Mouse (Mus musculus): ENCODE data around the gene Rab11fip2.
A peak's percentile ranks its signal among the peaks of the same experiment; 100 is the strongest.

The Rab11fip2 gene

DNA sequence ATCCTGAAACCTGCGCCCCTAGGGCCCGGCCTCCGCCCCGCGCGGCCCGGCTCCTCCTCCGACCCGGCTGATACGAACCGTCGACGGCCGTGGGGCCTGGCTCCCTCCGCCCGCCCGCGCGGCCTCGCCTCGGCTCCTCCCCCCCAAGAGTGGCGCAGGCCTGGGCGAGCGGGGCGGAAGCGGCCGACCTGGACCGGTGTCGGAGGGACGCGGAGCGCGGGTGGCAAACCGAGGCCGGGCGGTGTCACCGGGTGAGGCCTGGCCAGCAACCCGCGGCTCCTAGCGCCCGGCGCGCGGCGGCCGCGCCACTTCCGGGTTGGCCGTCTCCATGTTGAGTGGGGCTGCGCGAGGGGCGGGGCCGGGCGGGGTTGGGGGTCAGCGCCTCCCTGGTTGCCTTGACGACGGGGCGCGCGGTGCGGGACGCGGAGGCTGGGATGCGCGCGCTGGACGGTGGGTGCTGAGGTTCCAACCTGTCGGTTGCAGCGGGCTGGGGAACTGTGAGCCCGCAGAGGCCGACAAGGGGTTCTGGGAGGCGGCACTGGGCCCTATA lies at the start of gene Rab11fip2:
Gene Rab11fip2, minus strand, starts transcription at position 333 of the 550 bp plus-strand sequence.
- DNase-seq = peak; percentile 89 to 92

DNA sequence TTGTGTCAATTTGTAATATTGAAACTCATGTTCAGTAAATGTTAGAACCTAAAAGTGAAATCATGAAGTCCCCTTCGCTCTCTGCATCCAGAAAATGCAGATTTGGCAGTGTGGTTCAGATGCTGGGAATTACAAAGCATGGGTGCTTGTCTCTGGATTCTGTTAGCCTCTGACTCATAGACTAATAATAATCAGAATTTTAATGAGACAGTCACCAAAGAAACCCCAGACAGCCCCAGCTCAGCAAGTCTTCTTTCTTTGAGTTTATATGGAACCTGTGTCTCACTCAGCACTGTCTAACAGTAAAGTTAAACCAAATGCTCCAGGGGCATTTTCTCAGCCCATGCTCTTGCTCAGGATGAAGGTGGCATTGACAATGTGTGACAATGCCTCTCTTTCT lies 38.1 kb upstream of the Rab11fip2 start:
- no peak for DNase-seq

DNA sequence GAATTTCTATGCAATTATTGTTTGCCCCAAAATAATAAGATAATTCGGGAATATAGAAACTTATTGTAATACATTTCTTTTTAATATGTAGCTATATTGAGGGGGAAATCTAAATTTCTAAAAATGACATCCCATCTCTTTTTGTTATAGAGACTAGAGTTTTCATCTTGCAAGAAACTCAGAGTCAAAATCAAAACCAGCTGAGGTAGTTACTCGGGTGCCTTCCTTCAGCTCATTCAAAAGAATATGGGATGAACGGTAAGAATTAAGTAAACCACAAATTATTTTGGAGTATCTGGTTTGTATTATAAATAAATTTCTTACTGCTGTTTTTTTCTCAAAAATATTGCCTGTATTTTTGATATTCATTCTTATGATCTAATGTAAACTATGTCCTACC lies 11.5 kb upstream of the Rab11fip2 start:
- no peak for DNase-seq

DNA sequence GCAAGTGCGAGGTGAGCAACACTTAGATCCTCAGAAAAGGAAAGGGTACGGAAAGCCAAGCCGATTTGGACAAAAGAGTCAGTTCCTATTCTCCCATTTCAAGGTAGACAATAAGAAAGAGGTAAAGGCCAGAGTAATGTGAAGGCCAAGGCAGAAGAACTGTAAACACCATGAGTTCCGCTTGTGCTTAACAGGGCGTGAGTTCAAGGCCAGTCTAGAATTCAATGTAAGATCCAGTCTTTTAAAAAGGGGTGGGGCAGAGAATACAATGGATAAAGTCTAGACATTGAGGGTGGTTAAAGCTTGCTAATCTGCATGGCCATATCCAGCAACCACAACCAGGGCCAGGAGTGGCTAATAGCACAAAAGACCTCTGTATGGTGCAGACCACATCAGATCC lies 6.3 kb upstream of the Rab11fip2 start:
- DNase-seq = no peak

DNA sequence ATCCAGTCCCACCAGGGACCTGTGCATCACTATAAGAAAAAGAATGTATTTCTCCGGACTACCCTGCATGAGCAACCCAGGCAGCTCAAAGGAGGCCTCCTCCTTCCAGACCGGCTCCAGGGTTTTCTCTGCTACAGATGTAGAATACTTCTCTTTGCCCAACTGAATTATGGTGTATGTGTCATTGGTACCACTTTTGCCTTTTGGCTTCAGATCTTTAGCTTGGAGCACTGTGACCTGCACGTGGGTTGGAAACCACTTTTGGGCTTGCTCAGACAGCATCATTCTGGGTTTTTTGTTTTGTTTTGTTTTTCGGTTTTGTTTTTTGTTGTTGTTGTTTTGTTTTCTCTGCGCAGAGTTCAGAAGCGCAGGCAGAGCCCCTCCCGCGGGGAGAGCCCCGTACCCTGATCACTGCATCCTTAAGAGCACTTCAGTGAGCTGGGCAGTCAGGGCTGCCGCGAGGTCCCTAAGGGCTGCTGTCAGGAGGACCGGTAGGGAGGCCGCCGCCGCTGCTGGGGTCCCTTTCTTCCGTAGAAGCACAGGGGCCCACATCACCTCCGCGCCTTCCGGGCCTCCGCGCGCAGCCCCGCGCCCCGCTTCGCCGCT lies 635 bp downstream of the Rab11fip2 start:
- DNase-seq = no peak

DNA sequence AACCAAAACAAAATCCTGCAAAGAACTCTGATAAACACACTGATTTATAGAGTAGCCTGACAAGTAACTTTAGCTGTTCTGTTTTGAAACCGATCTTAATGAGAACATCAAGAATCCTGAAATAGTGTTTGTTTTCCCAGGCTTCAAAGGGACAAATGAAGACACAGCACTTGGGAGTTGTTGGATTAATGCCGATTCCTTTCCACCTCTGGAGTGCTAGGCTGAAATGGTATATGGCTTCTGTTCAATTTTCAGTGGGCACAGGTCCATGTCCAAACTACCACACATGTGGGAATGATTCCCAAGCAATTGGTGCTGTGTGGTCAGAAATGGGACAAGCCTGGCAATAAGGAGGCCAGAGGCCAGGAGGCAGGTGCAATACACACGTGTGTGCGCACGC lies 3.7 kb downstream of the Rab11fip2 start:
- peak in 1 of 2 experiments; percentile 14 for DNase-seq

DNA sequence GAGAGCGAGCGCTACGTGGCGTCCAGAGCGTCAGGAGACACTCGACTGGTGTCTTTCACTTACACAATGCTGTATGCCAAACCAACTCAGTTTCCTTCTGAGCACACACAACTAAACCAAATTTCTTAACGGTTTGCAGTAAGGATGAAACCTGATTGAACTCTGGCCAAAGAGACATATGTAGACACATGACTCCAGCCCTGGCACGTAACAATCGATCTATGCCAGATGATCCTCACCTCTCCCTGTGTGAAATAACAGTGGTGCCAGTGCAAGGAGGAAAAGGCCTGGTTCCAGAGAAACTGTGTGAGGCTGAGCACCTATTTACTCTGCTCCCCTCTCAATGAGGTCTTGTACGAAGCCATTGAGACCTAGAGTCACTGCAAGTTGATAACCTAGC lies 11.4 kb downstream of the Rab11fip2 start:
- DNase-seq = peak; percentile 14 to 51

DNA sequence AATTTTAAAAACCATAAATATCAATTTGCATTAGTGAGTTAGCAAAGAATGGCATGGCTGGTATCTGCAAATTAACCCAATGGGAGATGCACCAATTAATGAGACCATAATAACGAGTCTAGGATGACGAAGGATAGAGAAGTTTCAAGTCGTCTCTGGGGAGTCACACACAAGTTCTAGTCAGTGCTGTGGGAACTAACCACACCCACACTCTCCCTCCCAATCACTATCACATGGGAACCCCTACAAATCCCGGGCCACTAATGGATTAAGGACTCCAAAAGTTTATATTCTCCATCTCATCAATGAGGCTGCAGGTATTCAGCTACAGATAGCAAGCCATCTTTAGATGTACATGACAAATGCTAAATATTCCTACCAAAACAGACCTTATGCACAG lies 14.8 kb downstream of the Rab11fip2 start:
- DNase-seq = no peak

DNA sequence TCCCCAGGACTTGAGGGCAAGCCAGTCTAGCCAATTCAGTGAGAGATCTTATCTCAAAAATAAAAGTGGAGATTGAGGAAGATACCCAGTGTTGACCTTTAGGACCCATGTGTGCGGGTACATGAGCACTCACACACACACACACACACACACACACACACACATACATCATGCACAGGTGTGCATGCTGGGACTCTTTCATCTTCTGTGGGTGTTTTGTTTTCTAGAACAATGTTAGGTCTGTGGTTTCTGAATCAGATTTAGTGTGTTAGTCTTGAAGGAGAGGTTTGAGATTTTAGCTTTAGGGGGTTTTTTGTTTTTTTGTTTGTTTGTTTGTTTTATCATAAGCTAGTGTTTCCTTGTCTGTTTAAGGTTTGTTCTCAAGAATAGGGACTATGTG lies 17.3 kb downstream of the Rab11fip2 start:
- no peak for DNase-seq

DNA sequence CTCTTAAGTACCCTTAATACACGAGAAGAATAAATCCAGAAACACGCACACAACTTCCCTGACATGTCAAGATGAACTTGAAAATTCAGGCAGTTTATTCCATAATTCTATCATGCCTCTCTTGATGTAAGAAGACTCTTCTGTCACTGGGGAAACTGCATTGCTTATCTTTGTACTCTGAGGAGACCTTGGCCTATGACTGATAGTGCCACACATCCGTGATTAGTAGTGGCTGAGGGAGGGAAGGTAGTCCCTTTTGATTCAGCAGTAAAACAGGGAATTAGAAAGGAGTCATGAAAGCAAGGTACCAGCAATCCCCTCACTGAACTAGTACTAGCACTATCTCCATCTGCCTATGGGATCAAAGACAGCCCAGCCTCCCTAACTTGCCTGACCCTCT lies 22.6 kb downstream of the Rab11fip2 start:
- no peak for DNase-seq

DNA sequence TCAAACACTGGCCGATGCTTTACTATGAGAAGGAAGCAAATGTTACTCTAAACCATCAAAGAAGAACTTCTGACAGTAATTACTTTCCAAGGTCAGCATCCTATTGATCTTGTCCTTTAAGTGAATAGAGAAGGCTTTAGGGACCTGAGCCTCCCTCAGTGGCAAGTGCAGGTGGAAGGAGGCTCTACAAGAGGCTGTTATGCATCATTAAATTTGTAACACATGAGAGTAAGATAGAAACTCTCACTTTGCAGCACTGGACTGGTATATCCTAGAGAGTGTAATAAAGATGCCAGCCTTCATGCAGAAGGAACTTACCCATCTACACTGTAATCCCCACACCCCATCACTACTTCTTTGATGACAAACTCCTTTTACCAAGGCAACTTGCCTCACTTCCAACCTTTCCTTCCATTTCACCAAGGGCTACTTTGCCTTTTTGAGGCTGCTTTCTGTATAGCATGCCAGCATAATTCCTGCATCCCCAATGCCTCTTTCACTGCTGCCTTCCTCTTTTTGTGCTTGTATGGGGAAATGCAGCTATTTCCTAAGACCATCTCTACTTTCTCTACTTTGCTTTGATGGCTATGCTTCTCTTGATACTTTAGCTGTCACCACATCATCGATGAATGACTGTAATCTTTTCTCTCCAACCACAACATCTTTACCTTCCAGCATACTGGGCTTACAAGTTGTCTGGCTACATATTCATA lies 25.4 kb downstream of the Rab11fip2 start:
- DNase-seq = no peak

DNA sequence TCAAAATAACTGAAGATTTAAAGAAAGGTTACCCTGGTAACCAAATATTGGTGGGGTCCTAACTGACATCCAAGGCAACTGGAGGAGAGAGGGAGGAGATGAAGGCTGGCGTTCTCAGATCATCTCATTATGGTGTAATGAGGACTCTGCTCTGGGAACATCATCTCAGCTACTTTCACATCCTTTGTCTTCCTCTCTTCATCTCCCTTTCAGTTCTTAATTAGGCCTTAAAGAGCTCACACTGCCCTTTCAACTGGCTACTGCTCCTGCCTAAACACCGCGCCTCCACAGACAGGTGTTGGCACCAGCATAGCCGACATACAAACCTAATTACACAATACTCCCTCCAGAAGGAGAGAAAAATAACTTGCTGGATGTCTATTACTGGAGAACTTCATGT lies 31.9 kb downstream of the Rab11fip2 start:
- DNase-seq = no peak

DNA sequence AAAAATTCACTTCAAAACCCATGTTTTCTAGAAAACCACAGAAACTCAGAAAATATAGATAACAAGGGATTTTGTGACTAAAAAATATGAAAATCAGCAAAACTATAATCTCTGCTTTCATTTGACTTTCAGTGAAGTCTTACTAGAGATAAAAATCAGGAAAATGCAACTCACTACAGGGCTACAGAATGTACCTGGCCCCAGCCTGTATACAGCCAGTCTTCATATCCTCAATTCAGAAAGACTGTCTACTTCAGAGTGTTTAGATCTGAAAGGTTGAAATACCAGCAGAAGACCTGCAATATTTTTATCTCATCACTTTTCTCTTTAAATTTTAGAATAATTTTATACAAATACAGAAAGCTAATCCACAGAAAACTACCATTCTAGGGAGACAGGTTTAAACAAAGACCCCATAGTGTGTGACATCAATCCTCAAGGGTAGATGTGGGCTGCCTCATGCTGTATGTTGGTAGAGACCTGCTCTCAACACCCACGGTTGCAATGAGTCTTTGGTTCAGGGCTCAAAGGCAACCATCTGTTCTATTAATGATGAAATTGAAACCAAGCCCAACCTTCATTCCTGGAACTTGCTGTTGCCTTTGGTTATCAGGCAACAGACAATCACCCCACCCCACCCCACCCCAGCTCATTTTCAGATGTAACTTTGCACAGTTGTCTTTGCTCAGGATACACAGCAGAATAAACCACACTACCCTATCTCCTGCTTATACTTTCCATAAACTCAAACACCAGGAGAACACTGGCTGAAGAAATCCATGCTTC lies 38.0 kb downstream of the Rab11fip2 start:
- no peak for DNase-seq

DNA sequence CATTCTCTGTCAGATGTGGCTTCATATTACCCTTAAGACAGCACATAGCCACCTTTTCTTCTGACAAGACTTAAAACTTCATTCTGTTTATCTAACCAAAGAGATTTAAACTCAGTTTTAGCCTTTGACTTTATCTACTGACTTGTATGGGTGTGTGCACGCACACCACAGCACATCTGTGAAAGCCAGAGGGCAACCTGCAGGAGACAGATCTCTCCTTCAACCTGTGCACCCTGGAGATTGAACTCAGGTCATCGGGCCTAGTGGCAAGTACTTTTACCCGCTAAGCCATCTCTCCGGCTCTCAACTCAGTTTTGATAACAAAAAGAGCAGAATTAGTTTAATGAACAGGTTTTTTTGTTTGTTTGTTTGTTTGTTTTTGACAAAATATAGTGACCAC lies 43.5 kb downstream of the Rab11fip2 start:
- DNase-seq = no peak

DNA sequence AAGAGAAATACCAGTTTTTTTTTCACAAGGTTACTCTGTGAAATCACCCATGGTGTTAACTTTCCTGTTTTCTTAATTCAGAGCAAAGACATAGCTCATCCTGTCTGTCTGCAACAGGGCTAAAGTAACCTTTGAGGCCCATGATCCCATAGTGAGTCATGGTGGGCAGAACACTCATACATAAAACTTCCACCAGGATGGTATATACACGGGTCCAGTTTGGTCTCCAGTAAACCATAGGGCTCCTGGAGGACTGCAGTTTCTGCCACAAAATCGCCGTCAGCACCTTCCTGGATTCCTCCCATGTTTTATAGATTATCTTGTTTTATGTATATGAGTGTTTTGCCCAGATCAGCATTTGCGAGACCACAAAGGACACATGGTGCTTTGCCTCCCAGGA lies 45.2 kb downstream of the Rab11fip2 start:
- no peak for DNase-seq

DNA sequence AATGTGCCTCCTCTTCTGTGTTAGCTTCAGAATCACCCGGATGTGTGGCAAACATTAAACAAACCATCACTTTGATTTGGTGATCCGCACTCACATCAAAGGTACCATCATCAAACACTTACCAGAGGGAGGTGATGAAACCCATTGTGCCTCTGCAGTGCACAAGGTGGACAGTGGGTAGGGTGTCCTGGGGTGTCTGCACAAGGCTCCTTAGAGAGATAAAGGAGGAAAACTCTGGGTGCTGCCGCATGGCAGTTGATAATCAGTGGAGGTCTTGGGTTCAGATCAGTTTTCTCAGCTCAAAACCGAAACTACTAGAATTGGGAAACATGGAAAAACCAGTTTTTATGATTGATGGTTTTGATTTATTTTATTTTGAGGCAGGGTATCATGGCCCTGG lies 54.1 kb downstream of the Rab11fip2 start:
- DNase-seq = no peak

DNA sequence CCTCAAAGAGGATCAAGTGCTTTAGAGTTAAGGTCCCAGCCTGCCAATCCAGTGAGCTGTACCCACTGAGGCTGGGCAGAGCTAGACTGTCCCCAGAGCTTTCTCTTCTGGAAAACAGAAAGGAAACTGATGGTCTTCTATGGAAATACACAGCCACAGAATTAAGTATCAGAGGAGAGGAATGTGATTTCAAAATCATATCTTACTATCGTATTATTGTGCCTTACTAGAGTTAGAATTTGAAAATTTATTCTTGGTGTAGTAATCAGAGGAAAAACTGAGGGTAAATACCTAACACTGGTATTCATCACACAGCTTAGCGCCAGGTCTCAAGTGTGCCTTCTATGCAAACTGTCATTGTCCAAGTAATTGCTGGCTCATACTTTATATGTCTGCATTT lies 54.6 kb downstream of the Rab11fip2 start:
- no peak for DNase-seq

DNA sequence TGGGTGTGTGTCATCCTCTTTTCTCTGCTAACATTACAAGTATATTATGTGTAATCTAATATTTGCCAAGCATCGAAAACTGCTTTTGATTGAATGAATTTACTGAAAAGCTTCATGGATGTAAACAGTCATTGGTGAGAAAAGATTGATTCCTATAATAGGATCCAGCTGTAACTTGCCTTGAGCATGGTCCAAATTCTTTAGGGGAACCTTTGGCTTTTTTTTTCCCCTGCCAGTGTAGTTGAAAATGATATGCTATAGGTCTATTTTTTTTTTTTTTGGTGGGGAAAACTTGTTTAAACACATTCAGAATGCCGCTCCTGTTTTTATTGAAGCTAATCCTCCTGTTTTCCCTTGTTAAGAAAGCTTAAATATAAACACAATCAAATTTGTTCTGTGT lies 55.6 kb downstream of the Rab11fip2 start:
- DNase-seq = no peak

DNA sequence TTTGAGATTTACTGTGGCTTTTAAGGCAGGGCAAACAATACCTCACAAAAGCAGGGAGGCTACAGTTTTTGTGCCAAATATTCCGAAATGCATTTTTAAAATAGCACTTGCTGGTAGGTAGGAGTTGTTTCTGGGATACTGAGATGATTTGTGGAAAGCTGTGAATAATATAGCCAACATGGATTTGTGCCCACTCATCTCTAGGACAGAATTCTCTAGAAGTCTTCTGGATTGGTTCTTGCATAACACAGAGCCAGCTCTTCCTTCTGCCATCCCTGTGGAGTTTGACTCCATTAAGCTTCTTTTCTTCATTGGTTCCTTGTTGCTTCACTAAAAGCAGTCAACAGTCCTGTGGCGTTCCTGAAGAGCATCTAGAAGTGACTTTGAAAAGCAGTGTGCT lies 58.2 kb downstream of the Rab11fip2 start:
- no peak for DNase-seq

DNA sequence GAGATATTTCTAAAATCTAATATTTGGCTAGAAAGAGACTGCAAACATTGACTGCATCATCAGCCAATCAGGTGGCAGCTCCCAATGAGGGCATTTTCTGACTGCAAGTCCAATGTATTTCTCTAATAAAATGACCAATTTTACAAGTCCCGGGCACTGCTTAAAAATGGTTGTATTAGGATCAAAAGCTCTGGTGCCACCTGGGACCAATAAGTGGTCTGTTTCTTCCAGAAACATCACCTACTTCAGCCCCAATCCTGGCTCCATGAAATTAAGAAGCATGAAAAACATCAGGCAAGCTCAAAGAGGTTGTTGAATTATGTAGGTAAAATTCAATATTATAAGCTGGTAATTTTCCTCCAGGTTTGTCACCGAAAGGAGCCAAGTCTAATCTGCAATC lies 66.2 kb downstream of the Rab11fip2 start:
- DNase-seq = no peak

DNA sequence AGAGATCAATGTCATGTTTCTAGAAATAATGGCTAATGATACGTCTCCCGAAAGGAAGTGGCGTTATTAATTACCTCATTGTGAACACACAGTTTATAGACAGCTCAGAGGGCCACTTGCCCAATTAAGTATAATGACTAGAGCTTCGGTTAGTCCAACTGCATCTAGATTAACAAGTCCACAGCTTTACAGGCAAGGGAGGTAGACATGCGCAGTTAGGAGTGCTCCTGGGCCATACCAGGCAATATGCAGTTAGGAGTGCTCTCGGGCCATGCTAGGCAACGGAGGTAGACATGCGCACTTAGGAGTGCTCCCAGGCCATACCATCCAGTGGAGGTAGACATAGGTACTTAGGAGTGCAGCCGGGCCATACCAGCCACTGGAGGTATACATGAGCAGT lies 76.8 kb downstream of the Rab11fip2 start:
- DNase-seq = no peak

DNA sequence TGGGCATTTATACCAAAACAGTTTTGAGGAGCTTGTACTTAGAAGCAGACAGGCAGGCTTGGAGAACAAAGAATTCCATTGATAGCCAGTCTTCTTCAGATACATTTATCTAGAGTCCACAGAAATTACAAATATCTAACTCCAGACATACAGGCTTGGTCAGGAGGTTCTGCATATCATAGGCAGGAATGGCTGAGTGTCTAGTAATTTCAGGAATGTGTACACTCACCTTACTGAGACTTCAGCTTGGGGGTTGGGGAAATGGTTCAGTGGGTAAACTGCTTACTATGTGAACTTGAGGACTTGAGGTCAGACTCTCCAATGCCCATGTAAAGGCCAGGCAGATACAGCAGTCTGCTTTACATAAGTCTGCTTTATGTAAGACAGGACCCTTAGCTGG lies 81.0 kb downstream of the Rab11fip2 start:
- DNase-seq = no peak

DNA sequence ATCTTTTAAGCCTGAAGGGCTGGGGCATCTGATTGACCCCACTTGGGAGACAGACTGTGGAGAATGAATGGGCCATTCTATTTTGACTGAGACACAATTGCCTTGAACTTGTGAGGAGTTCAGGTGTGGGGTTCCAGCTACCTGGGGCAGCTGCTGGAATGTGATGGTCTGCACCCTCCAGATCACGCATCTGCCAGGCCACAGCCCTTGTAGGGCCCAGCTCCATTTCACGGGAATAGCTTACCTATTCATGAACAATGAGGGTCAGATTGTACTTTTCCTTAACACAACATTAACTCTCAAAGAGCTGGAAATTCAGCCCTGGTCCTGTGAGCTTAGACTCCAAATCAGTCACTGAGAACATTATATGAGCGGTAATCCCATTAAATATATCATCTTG lies 82.7 kb downstream of the Rab11fip2 start:
- no peak for DNase-seq

DNA sequence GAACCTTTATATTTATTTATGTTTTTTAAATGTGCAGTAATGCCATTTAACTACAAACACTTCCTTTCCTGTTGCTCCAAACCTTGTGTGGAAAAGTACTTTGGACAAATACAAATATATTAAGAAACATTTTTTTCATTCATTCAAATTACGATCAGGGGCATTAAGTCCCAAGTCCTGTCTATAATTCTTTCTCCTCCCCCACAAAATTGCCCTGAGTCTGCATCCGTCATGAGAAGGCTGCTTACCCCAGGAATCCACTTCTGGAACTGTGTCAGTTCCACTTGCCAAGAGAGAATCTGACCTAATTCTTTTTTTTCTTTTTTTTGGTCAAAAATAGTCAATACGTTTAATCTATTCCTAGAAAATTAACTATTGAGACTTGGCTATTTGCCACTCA lies 90.4 kb downstream of the Rab11fip2 start:
- DNase-seq = no peak

Measured in cerebellum, postnatal 14 days (tissue).